Mouse (Mus musculus): ENCODE data around the gene Gm4952. TPM values are rescaled to one million over a fixed set of nuclear protein-coding genes. Genes with fewer than 3 reads are reported as not detected.

Gm4952 gene
- polyA plus RNA-seq, 1 experiment from 2014 or later = 0.12 TPM

GRCm38 (mm10) chr19:12671051-12671450 is 71.3 kb downstream of the Gm4952 start:
- DNase-seq (no peak), ATAC-seq (ENCODE audit: low FRiP score, low TSS enrichment) (no peak)
- Histone ChIP-seq H3K9me3 (ENCODE audit: control insufficient read depth, low read length) (no peaks in the 10 kb centered on the region), H3K36me3 (ENCODE audit: control insufficient read depth, insufficient read depth, low read length) (no peaks in the 10 kb centered on the region), H3K27ac (replicated peaks; ENCODE audit: low read depth, low read length) (no peak overlapping the region), H3K4me3 (replicated peaks; ENCODE audit: low read depth, low read length) (no peak overlapping the region), H3K27me3 (ENCODE audit: control insufficient read depth, insufficient read depth, low read length) (no peaks in the 10 kb centered on the region), H3K4me2 (ENCODE audit: low read length) (no peak overlapping the region), H3K9ac (replicated peaks; ENCODE audit: low read length) (no peak overlapping the region), H3K4me1 (ENCODE audit: control insufficient read depth, insufficient read depth, low read length) (no peaks in the 10 kb centered on the region)
- WGBS = 84% methylated on average over 4 of the region's 4 CpGs

GRCm38 (mm10) chr19:12677812-12678211 is 78.0 kb downstream of the Gm4952 start, which contains the start of gene Olfr1443:
TSS of gene Olfr1443 (plus strand) at chr19:12678112.
- no peak for ATAC-seq (ENCODE audit: low FRiP score, low TSS enrichment)
- no peak within 1 kb of the TSS for H3K4me2 ChIP-seq (ENCODE audit: low read length)
- H3K27ac ChIP-seq (replicated peaks; ENCODE audit: low read depth, low read length) = no peak within 1 kb of the TSS
- H3K4me3 ChIP-seq (replicated peaks; ENCODE audit: low read depth, low read length) = no peak within 1 kb of the TSS
- no peaks in the 10 kb centered on the region for H3K27me3 ChIP-seq (ENCODE audit: control insufficient read depth, insufficient read depth, low read length)
- no peak within 1 kb of the TSS for H3K9ac ChIP-seq (replicated peaks; ENCODE audit: low read length)
- no peak for DNase-seq
- H3K4me1 ChIP-seq (ENCODE audit: control insufficient read depth, insufficient read depth, low read length) = no peaks in the 10 kb centered on the region
- no peaks in the 10 kb centered on the region for H3K36me3 ChIP-seq (ENCODE audit: control insufficient read depth, insufficient read depth, low read length)
- no peaks in the 10 kb centered on the region for H3K9me3 ChIP-seq (ENCODE audit: control insufficient read depth, low read length)
- 69% methylated on average over 3 of the region's 3 CpGs for WGBS

Other genes with a start within 250 kb of the Gm4952 start
- gene Olfr1440, start 212.7 kb upstream of the Gm4952 start, polyA plus RNA-seq (2014; fragmentation: Nextera tagmentation; extraction: Ambion mirVana) = not detected in 2 replicates
- not detected in 2 replicates for gene Olfr1441, start 182.5 kb upstream of the Gm4952 start, polyA plus RNA-seq (2014; fragmentation: Nextera tagmentation; extraction: Ambion mirVana)
- gene Pfpl, start 172.1 kb upstream of the Gm4952 start, polyA plus RNA-seq (2014; fragmentation: Nextera tagmentation; extraction: Ambion mirVana) = not detected in 2 replicates
- 1.00 and 1.1 TPM in 2 replicates for gene Mpeg1, start 139.2 kb upstream of the Gm4952 start, polyA plus RNA-seq (2014; fragmentation: Nextera tagmentation; extraction: Ambion mirVana)
- gene Dtx4, start 98.5 kb upstream of the Gm4952 start, polyA plus RNA-seq (2014; fragmentation: Nextera tagmentation; extraction: Ambion mirVana) = 35.7 and 46.0 TPM in 2 replicates
- 4.5 and 8.3 TPM in 2 replicates for gene Fam111a, start 54.2 kb upstream of the Gm4952 start, polyA plus RNA-seq (2014; fragmentation: Nextera tagmentation; extraction: Ambion mirVana)
- not detected in 2 replicates for gene Glyat, start 33.3 kb downstream of the Gm4952 start, polyA plus RNA-seq (2014; fragmentation: Nextera tagmentation; extraction: Ambion mirVana)
- gene Olfr1442, start 70.5 kb downstream of the Gm4952 start, polyA plus RNA-seq (2014; fragmentation: Nextera tagmentation; extraction: Ambion mirVana) = not detected in 2 replicates
- not detected in 2 replicates for gene Olfr1443, start 78.1 kb downstream of the Gm4952 start, polyA plus RNA-seq (2014; fragmentation: Nextera tagmentation; extraction: Ambion mirVana)
- not detected in 2 replicates for gene Keg1, start 95.8 kb downstream of the Gm4952 start, polyA plus RNA-seq (2014; fragmentation: Nextera tagmentation; extraction: Ambion mirVana)
- 1.9 TPM in 1 of 2 replicates, not detected in the other for gene Cntf, start 165.7 kb downstream of the Gm4952 start, polyA plus RNA-seq (2014; fragmentation: Nextera tagmentation; extraction: Ambion mirVana)
- gene Zfp91, start 196.2 kb downstream of the Gm4952 start, polyA plus RNA-seq (2014; fragmentation: Nextera tagmentation; extraction: Ambion mirVana) = 10.6 and 15.3 TPM in 2 replicates
- gene Lpxn, start 196.2 kb downstream of the Gm4952 start, polyA plus RNA-seq (2014; fragmentation: Nextera tagmentation; extraction: Ambion mirVana) = 0.46 and 1.3 TPM in 2 replicates
- not detected in 2 replicates for gene Gm5244, start 246.7 kb downstream of the Gm4952 start, polyA plus RNA-seq (2014; fragmentation: Nextera tagmentation; extraction: Ambion mirVana)

All from midbrain, embryonic 14.5 days (tissue).